Mouse (Mus musculus) stomach, embryonic 15.5 days (tissue): ENCODE data around the gene Tifa. TPM values are rescaled to one million over a fixed set of nuclear protein-coding genes. Genes with fewer than 3 reads are reported as not detected.
A peak's percentile ranks its signal among the peaks of the same experiment; 100 is the strongest.

Experiments
- ATAC-seq: fragments of 200-750 bp; cut with Nextera tagmentation; 2 replicates; pipeline ENCODE4 v1.8.0; 2017; ENCODE audit warnings: low read depth, moderate number of reproducible peaks, moderate TSS enrichment; ENCODE audit not compliant: insufficient read depth, low FRiP score
- H3K27ac ChIP-seq: fragments of 300-500 bp; sonication (generic); 2 replicates; pipeline ENCODE4 v1.5.1; 2015; ENCODE audit warnings: mild to moderate bottlenecking, inconsistent platforms
- H3K27me3 ChIP-seq: fragments of 300-500 bp; sonication (generic); replicated peaks from 2 replicates; pipeline ENCODE4 v1.6.1; 2015; ENCODE audit warnings: inconsistent platforms
- H3K36me3 ChIP-seq: fragments of 300-500 bp; sonication (generic); 2 replicates; pipeline ENCODE4 v1.6.1; 2015; ENCODE audit warnings: inconsistent platforms
- H3K4me1 ChIP-seq: fragments of 300-500 bp; sonication (generic); 2 replicates; pipeline ENCODE4 v1.6.1; 2015; ENCODE audit warnings: inconsistent platforms
- H3K4me2 ChIP-seq: fragments of 300-500 bp; sonication (generic); 2 replicates; pipeline ENCODE4 v1.6.1; 2015; ENCODE audit warnings: mild to moderate bottlenecking, inconsistent platforms
- H3K4me3 ChIP-seq: fragments of 300-500 bp; sonication (generic); replicated peaks from 2 replicates; pipeline ENCODE4 v1.5.1; 2015; ENCODE audit warnings: inconsistent platforms
- H3K9ac ChIP-seq: fragments of 300-500 bp; sonication (generic); 2 replicates; pipeline ENCODE4 v1.6.1; 2015; ENCODE audit warnings: inconsistent platforms
- H3K9me3 ChIP-seq: fragments of 300-500 bp; sonication (generic); 2 replicates; pipeline ENCODE4 v1.6.1; 2016; ENCODE audit warnings: inconsistent platforms
- WGBS: fragments of 180-500 bp; shearing (Covaris S2); methylation state at CpG from one replicate; pipeline ENCODE4 v1.1.7; 2015; 5-methylcytosine and 5-hydroxymethylcytosine counted together
- polyA plus RNA-seq: library from polyadenylated mRNA; unstranded; fragments of >200 nt; fragmentation: Nextera tagmentation; extraction: Ambion mirVana; gene quantifications from 2 replicates; pipeline ENCODE4 v1.2.1, GENCODE M21; 2015

The Tifa gene
- polyA plus RNA-seq, 1 experiment from 2014 or later: 8.1 TPM

DNA sequence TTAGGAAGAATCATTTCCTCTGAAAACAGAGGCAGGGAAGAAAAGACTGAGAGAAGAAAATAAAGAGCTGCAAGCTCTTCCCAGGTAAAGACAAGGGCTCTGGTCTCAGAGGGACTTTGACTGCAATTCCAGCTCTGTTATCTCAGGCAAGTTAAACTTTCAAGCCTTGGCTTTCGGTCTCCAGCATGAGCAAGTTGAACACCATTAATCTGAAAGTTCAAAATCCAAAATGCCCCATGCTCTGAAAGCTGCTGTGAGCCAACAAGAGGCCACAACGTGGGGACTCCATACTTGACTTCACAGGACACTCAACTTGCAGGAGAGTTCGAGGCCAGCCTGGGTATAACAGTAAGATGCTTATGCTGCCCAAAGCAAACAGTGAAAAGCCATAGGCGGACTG, 44.4 kb downstream of the Tifa start:
- WGBS: 73% methylated on average over 4 of the region's 4 CpGs
- ATAC-seq: no peak
- no peak overlapping the region for H3K4me3 ChIP-seq
- H3K4me1 ChIP-seq: 0 out of 2 replicates have a peak, but pooled peaks cover 7% of the 10 kb centered on the region
- no peaks in the 10 kb centered on the region for H3K9me3 ChIP-seq
- H3K4me2 ChIP-seq: no peak overlapping the region
- H3K36me3 ChIP-seq: no peaks in the 10 kb centered on the region
- no peak overlapping the region for H3K9ac ChIP-seq
- H3K27me3 ChIP-seq: no peaks in the 10 kb centered on the region
- H3K27ac ChIP-seq: no peak overlapping the region

GRCm38 (mm10) chr3:127835594-127835993, 46.0 kb downstream of the Tifa start:
- H3K27ac ChIP-seq: no peak overlapping the region
- no peak overlapping the region for H3K4me3 ChIP-seq
- no peak overlapping the region for H3K9ac ChIP-seq

GRCm38 (mm10) chr3:127836798-127837153, 47.2 kb downstream of the Tifa start:
- Histone ChIP-seq H3K36me3 (no peaks in the 10 kb centered on the region), H3K9me3 (no peaks in the 10 kb centered on the region), H3K4me3 (peak overlapping the region; percentile 79), H3K27ac (peak overlapping the region; percentile 96), H3K27me3 (no peaks in the 10 kb centered on the region), H3K9ac (peak overlapping the region; percentile 83), H3K4me1 (0 out of 2 replicates have a peak, but pooled peaks cover 7% of the 10 kb centered on the region), H3K4me2 (peak overlapping the region; percentile 78)
- WGBS: under 1% methylated on average over 17 of the region's 17 CpGs
- ATAC-seq: peak; percentile 33

More at GRCm38 (mm10) chr3:127835594-127835993, 46.0 kb downstream of the Tifa start:
- WGBS: 73% methylated on average over 6 of the region's 6 CpGs
- no peaks in the 10 kb centered on the region for H3K36me3 ChIP-seq
- H3K4me2 ChIP-seq: peak overlapping the region; percentile 78; the same call in 1 of the 2 replicates
- no peak for ATAC-seq
- no peaks in the 10 kb centered on the region for H3K27me3 ChIP-seq
- H3K9me3 ChIP-seq: no peaks in the 10 kb centered on the region
- 0 out of 2 replicates have a peak, but pooled peaks cover 7% of the 10 kb centered on the region for H3K4me1 ChIP-seq

GRCm38 (mm10) chr3:127837154-127837865, 47.7 kb downstream of the Tifa start, which contains the start of gene Ap1ar:
Gene Ap1ar, minus strand, starts transcription at chr3:127837523.
- Histone ChIP-seq H3K4me3 (peak within 1 kb of the TSS; percentile 79), H3K27ac (peak within 1 kb of the TSS; percentile 96), H3K4me1 (0 out of 2 replicates have a peak, but pooled peaks cover 7% of the 10 kb centered on the region), H3K36me3 (no peaks in the 10 kb centered on the region), H3K27me3 (no peaks in the 10 kb centered on the region), H3K9me3 (no peaks in the 10 kb centered on the region), H3K9ac (peak within 1 kb of the TSS; percentile 83), H3K4me2 (peak within 1 kb of the TSS; percentile 78)
- WGBS: under 1% methylated on average over 89 of the region's 89 CpGs
- peak; percentile 97 for ATAC-seq

DNA sequence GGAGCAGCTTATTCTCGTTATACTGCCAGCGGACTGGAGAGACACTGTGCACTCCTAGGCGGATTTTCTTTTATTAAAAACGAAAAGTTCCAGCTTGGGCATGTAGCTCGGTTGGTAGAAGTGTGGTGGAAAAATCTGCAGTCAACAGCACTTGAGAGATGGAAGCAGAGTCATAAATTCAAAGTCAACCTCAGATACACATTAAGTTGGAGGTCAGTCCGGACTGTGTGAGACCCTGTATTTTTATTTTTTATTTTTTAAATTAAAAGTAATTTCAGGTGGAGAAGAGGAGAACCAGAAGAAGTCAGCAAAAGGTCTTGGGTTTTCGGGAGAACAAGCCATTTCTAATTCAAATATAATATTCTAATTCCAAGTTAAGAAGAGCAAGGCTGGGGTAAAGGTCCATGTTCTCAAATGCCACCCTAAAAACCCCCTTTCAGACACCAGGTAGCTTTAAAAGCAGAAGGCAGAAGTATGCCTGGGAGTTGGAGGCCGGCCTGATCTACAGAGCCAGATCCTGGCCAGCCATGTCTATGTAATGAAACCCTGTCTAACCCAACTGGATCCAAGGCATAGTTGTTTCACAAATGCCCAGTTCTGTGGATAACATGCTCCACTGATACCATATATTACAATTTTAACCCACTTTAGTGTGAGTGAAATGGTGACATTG, 48.5 kb downstream of the Tifa start:
- ATAC-seq: no peak
- Histone ChIP-seq H3K9ac (peak overlapping the region; percentile 57), H3K36me3 (no peaks in the 10 kb centered on the region), H3K4me2 (peak overlapping the region; percentile 78), H3K27me3 (no peaks in the 10 kb centered on the region), H3K4me1 (0 out of 2 replicates have a peak, but pooled peaks cover 6% of the 10 kb centered on the region), H3K4me3 (peak overlapping the region; percentile 79), H3K27ac (peak overlapping the region; percentile 96), H3K9me3 (no peaks in the 10 kb centered on the region)
- 31% methylated on average over 8 of the region's 8 CpGs for WGBS

DNA sequence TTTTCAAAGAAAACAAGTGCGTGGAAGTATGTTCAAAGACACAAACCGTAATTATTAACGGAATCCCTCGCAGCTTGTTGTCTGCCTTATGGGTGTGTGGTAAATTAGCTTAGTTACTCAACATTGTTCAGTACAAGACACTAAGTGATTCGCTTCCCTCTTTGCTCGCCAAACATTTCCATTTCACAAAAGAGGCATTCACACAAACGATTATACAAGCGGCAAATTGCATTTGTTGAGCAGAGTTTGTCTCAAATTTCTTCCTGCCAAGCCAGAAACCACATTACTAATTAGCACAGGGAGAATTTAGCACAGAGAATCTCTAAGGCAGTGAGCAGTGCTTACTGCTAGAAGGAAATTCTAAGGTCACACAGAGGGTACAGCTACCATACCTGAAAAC, 52.3 kb downstream of the Tifa start:
- Histone ChIP-seq H3K36me3 (no peaks in the 10 kb centered on the region), H3K9ac (no peak overlapping the region), H3K4me1 (0 out of 2 replicates have a peak, but pooled peaks cover 3% of the 10 kb centered on the region), H3K27ac (no peak overlapping the region), H3K4me3 (no peak overlapping the region), H3K9me3 (no peaks in the 10 kb centered on the region), H3K4me2 (no peak overlapping the region), H3K27me3 (no peaks in the 10 kb centered on the region)
- WGBS: 85% methylated on average over 8 of the region's 8 CpGs
- no peak for ATAC-seq

- Histone ChIP-seq H3K9me3 (no peaks in the 10 kb centered on the region), H3K4me1 (0 out of 2 replicates have a peak, but pooled peaks cover 3% of the 10 kb centered on the region), H3K9ac (no peak overlapping the region), H3K4me2 (no peak overlapping the region), H3K4me3 (no peak overlapping the region), H3K36me3 (no peaks in the 10 kb centered on the region), H3K27ac (no peak overlapping the region), H3K27me3 (no peaks in the 10 kb centered on the region)
- no peak for ATAC-seq
- 54% methylated on average over 2 of the region's 2 CpGs for WGBS
Measured at GRCm38 (mm10) chr3:127843324-127843940, 53.8 kb downstream of the Tifa start.

- H3K4me1 ChIP-seq: 0 out of 2 replicates have a peak, but pooled peaks cover 3% of the 10 kb centered on the region
- H3K9ac ChIP-seq: no peak overlapping the region
- H3K9me3 ChIP-seq: no peaks in the 10 kb centered on the region
- no peak overlapping the region for H3K4me3 ChIP-seq
- 54% methylated on average over 5 of the region's 5 CpGs for WGBS
- H3K27me3 ChIP-seq: no peaks in the 10 kb centered on the region
- no peaks in the 10 kb centered on the region for H3K36me3 ChIP-seq
- no peak overlapping the region for H3K27ac ChIP-seq
- H3K4me2 ChIP-seq: no peak overlapping the region
- no peak for ATAC-seq
Measured at GRCm38 (mm10) chr3:127843941-127844327, 54.3 kb downstream of the Tifa start.

GRCm38 (mm10) chr3:127848088-127848808, 58.6 kb downstream of the Tifa start:
- Histone ChIP-seq H3K9ac (no peak overlapping the region), H3K36me3 (no peaks in the 10 kb centered on the region), H3K27ac (no peak overlapping the region), H3K4me3 (no peak overlapping the region), H3K9me3 (no peaks in the 10 kb centered on the region), H3K4me1 (0 out of 2 replicates have a peak, but pooled peaks cover 3% of the 10 kb centered on the region), H3K4me2 (no peak overlapping the region), H3K27me3 (no peaks in the 10 kb centered on the region)
- WGBS: 64% methylated on average over 11 of the region's 11 CpGs
- 0 out of 2 replicates have a peak, but pooled peaks have one; percentile 8 for ATAC-seq

- no peaks in the 10 kb centered on the region for H3K36me3 ChIP-seq
- H3K9ac ChIP-seq: no peak overlapping the region
- H3K4me2 ChIP-seq: no peak overlapping the region
- ATAC-seq: no peak
- H3K4me3 ChIP-seq: no peak overlapping the region
- H3K4me1 ChIP-seq: no peaks in the 10 kb centered on the region
- 72% methylated on average over 5 of the region's 5 CpGs for WGBS
- H3K27ac ChIP-seq: no peak overlapping the region
- H3K9me3 ChIP-seq: no peaks in the 10 kb centered on the region
- no peaks in the 10 kb centered on the region for H3K27me3 ChIP-seq
Measured at GRCm38 (mm10) chr3:127849922-127850321, 60.3 kb downstream of the Tifa start.
